ENCODE assay signal across 9 mouse cellular contexts in genomic region chr3:122471017-122471721, GRCm38 (mm10).
A peak's percentile ranks its signal among the peaks of the same experiment; 100 is the strongest.
DNase-seq lines count a peak whose midpoint lies in the region; ATAC-seq and TF ChIP-seq lines count a peak whose summit lies in the region.
"Had no signal": no experiment of that assay in that cellular context is flagged by ENCODE, and none has a peak within 500 bp of the region (broad histone marks: within the 10 kb centered on the region; RNA-seq: fewer than 3 reads in every experiment).

No protein-coding gene starts in this region.

- TF ChIP-seq CTCF in ES-Bruce4 (IDR thresholded peaks at IDR 0.05; ENCODE audit: low read depth, low read length), result no peak
- no peak for TF ChIP-seq CTCF in cerebellum, adult 2 months (IDR thresholded peaks at IDR 0.05; ENCODE audit: borderline replicate concordance, insufficient read depth, low read depth, low read length)

- H3K27ac ChIP-seq in ES-Bruce4 (ENCODE audit: insufficient read depth, low read length), result peak overlapping the region; percentile 2; the same call in 1 of the 2 replicates
- no peak overlapping the region for H3K27ac ChIP-seq in cerebellum, adult 2 months (ENCODE audit: insufficient read depth, low read length)
- H3K27ac ChIP-seq in limb, embryonic 15.5 days, result peak overlapping the region; percentile 6; the same call in 1 of the 2 replicates
- no peak overlapping the region for H3K27ac ChIP-seq in forebrain, embryonic 15.5 days (replicated peaks)

- no peak for TF ChIP-seq POLR2A in ES-Bruce4 (IDR thresholded peaks at IDR 0.05; ENCODE audit: insufficient read depth, low read length)
- TF ChIP-seq POLR2A in cerebellum, adult 2 months (IDR thresholded peaks at IDR 0.05; ENCODE audit: borderline replicate concordance, insufficient read depth, low read length), result no peak

- no peak for TF ChIP-seq EP300 in ES-Bruce4 (IDR thresholded peaks at IDR 0.05; ENCODE audit: insufficient read depth, low read depth, low read length)

- no peak overlapping the region for H3K9ac ChIP-seq in ES-Bruce4 (ENCODE audit: low read depth, poor library complexity, severe bottlenecking)
- no peak overlapping the region for H3K9ac ChIP-seq in limb, embryonic 15.5 days
- H3K9ac ChIP-seq in forebrain, embryonic 15.5 days (replicated peaks), result no peak overlapping the region

- no peak overlapping the region for H3K4me3 ChIP-seq in ES-Bruce4 (ENCODE audit: low read depth, low read length)
- no peak overlapping the region for H3K4me3 ChIP-seq in cerebellum, adult 2 months (replicated peaks; ENCODE audit: insufficient read depth, low read depth, low read length)
- no peak overlapping the region for H3K4me3 ChIP-seq in limb, embryonic 15.5 days
- H3K4me3 ChIP-seq in forebrain, embryonic 15.5 days, result no peak overlapping the region

- H3K36me3 ChIP-seq in ES-Bruce4 (ENCODE audit: control insufficient read depth, insufficient read depth, low read length, poor library complexity, severe bottlenecking), result no peaks in the 10 kb centered on the region
- no peaks in the 10 kb centered on the region for H3K36me3 ChIP-seq in limb, embryonic 15.5 days
- no peaks in the 10 kb centered on the region for H3K36me3 ChIP-seq in forebrain, embryonic 15.5 days

- H3K4me1 ChIP-seq in ES-Bruce4 (ENCODE audit: control insufficient read depth, insufficient read depth, low read length), result peaks cover 8% of the 10 kb centered on the region
- H3K4me1 ChIP-seq in cerebellum, adult 2 months (ENCODE audit: control insufficient read depth, insufficient read depth, low read length), result no peaks in the 10 kb centered on the region; the same call in 1 of the 2 replicates
- peaks cover 26% of the 10 kb centered on the region for H3K4me1 ChIP-seq in limb, embryonic 15.5 days
- H3K4me1 ChIP-seq in forebrain, embryonic 15.5 days, result peaks cover 12% of the 10 kb centered on the region

- 8% methylated on average over 12 of the region's 12 CpGs for WGBS in cerebellum, adult 2 months
- 46% methylated on average over 12 of the region's 12 CpGs for WGBS in limb, embryonic 15.5 days
- WGBS in forebrain, embryonic 15.5 days, result 76% methylated on average over 12 of the region's 12 CpGs

- DNase-seq in embryo, embryonic 10.5 days (ENCODE audit: low spot score), result peak; percentile 29
- no peak for DNase-seq in embryo, embryonic 9.5 days (ENCODE audit: extremely low spot score)
- peak; percentile 67 to 86 for DNase-seq in cerebellum, adult 2 months
- DNase-seq in urinary bladder, adult 2 months (ENCODE audit: low spot score), result no peak
- DNase-seq: heart, adult 18-20 months had no signal

- no peak for ATAC-seq in limb, embryonic 15.5 days (ENCODE audit: insufficient number of reproducible peaks, low FRiP score, low TSS enrichment, low read depth)
- ATAC-seq in granulocyte monocyte progenitor cell, adult 5-6 weeks (replicated peaks; ENCODE audit: poor library complexity, severe bottlenecking), result no peak
- ATAC-seq in forebrain, embryonic 15.5 days (replicated peaks), result no peak

- no peaks in the 10 kb centered on the region for H3K9me3 ChIP-seq in ES-Bruce4 (replicated peaks; ENCODE audit: control insufficient read depth, insufficient read depth, low read length, poor library complexity, severe bottlenecking)
- no peaks in the 10 kb centered on the region for H3K9me3 ChIP-seq in limb, embryonic 15.5 days
- H3K9me3 ChIP-seq in forebrain, embryonic 15.5 days, result no peaks in the 10 kb centered on the region

- no peaks in the 10 kb centered on the region for H3K27me3 ChIP-seq in ES-Bruce4 (ENCODE audit: control insufficient read depth, insufficient read depth, low read length, poor library complexity, severe bottlenecking)
- H3K27me3 ChIP-seq in cerebellum, adult 2 months (ENCODE audit: control insufficient read depth, insufficient read depth, low read length), result no peaks in the 10 kb centered on the region
- no peaks in the 10 kb centered on the region for H3K27me3 ChIP-seq in limb, embryonic 15.5 days
- no peaks in the 10 kb centered on the region for H3K27me3 ChIP-seq in forebrain, embryonic 15.5 days

- no peak overlapping the region for H3K4me2 ChIP-seq in limb, embryonic 15.5 days
- no peak overlapping the region for H3K4me2 ChIP-seq in forebrain, embryonic 15.5 days (replicated peaks)

Comparison
In these comparisons a context has a peak if more than half of its experiments do, and no peak if none do; other contexts are left out.
1. DNase-seq: peak in embryo, embryonic 10.5 days (single experiment) and cerebellum, adult 2 months (2 of 2); none in embryo, embryonic 9.5 days (single experiment) and urinary bladder, adult 2 months (single experiment).
2. H3K27ac ChIP-seq: peak in ES-Bruce4 (single experiment) and limb, embryonic 15.5 days (single experiment); none in cerebellum, adult 2 months (single experiment) and forebrain, embryonic 15.5 days (single experiment).